Mouse (Mus musculus) midbrain, embryonic 14.5 days (tissue): ENCODE data around the gene Nck2. TPM values are rescaled to one million over a fixed set of nuclear protein-coding genes. Genes with fewer than 3 reads are reported as not detected.
"Not testable (repeated sequence)": the region's sequence is repeated elsewhere in the genome, so short reads cannot be mapped to it uniquely, and the experiment has no call there.

ENCODE experiments used
- ATAC-seq: fragments of 200-750 bp; cut with Nextera tagmentation; 2 replicates; pipeline ENCODE4 v1.8.0; 2017; ENCODE audit warnings: moderate number of reproducible peaks, moderate library complexity; ENCODE audit not compliant: low FRiP score, low TSS enrichment
- DNase-seq: peaks from one replicate; pipeline ENCODE4 v3.0.0-alpha.2; 2015
- H3K27ac ChIP-seq: fragments of 300-500 bp; sonication (generic); replicated peaks from 2 replicates; pipeline ENCODE4 v1.5.1; 2014; ENCODE audit warnings: mild to moderate bottlenecking, low read depth, low read length, moderate library complexity
- H3K27me3 ChIP-seq: fragments of 300-500 bp; sonication (generic); 2 replicates; pipeline ENCODE4 v1.6.1; 2014; ENCODE audit warnings: low read length, control low read depth, mixed read lengths; ENCODE audit not compliant: control insufficient read depth, insufficient read depth
- H3K36me3 ChIP-seq: fragments of 300-500 bp; sonication (generic); 2 replicates; pipeline ENCODE4 v1.6.1; 2014; ENCODE audit warnings: low read length, control low read depth; ENCODE audit not compliant: control insufficient read depth, insufficient read depth
- H3K4me1 ChIP-seq: fragments of 300-500 bp; sonication (generic); 2 replicates; pipeline ENCODE4 v1.6.1; 2014; ENCODE audit warnings: mild to moderate bottlenecking, antibody characterized with exemption, low read length, control low read depth; ENCODE audit not compliant: control insufficient read depth, insufficient read depth
- H3K4me2 ChIP-seq: fragments of 300-500 bp; sonication (generic); 2 replicates; pipeline ENCODE4 v1.6.1; 2014; ENCODE audit warnings: mild to moderate bottlenecking, low read length, moderate library complexity
- H3K4me3 ChIP-seq: fragments of 300-500 bp; sonication (generic); replicated peaks from 2 replicates; pipeline ENCODE4 v1.5.1; 2014; ENCODE audit warnings: low read depth, low read length
- H3K9ac ChIP-seq: fragments of 300-500 bp; sonication (generic); replicated peaks from 2 replicates; pipeline ENCODE4 v1.6.1; 2014; ENCODE audit warnings: mild to moderate bottlenecking, low read length, moderate library complexity
- H3K9me3 ChIP-seq: fragments of 300-500 bp; sonication (generic); 2 replicates; pipeline ENCODE4 v1.6.1; 2016; ENCODE audit warnings: low read length, control low read depth, mixed read lengths; ENCODE audit not compliant: control insufficient read depth
- WGBS: fragments of 180-500 bp; shearing (Covaris S2); extraction: QIAGEN DNeasy Blood & Tissue Kit; methylation state at CpG from one replicate; pipeline ENCODE4 v1.1.7; 2014; 5-methylcytosine and 5-hydroxymethylcytosine counted together
- polyA plus RNA-seq: library from polyadenylated mRNA; unstranded; fragments of >200 nt; fragmentation: Nextera tagmentation; extraction: Ambion mirVana; gene quantifications from 2 replicates; pipeline ENCODE4 v1.2.1, GENCODE M21; 2014

Gene Nck2
- polyA plus RNA-seq, 1 experiment from 2014 or later, result 38.8 TPM

- 94% methylated on average over 2 of the region's 2 CpGs for WGBS
- no peak overlapping the region for H3K9ac ChIP-seq
- no peaks in the 10 kb centered on the region for H3K9me3 ChIP-seq
- DNase-seq, result no peak
- H3K27me3 ChIP-seq, result no peaks in the 10 kb centered on the region
- H3K4me1 ChIP-seq, result no peaks in the 10 kb centered on the region
- no peak overlapping the region for H3K4me3 ChIP-seq
- no peak overlapping the region for H3K4me2 ChIP-seq
- no peak overlapping the region for H3K27ac ChIP-seq
- H3K36me3 ChIP-seq, result no peaks in the 10 kb centered on the region
- no peak for ATAC-seq
Observed at GRCm38 (mm10) chr1:43528275-43528674, 83.9 kb downstream of the Nck2 start.

- H3K27me3 ChIP-seq, result no peaks in the 10 kb centered on the region
- WGBS, result 98% methylated on average over 1 of the region's 1 CpGs
- H3K9me3 ChIP-seq, result no peaks in the 10 kb centered on the region
- H3K4me1 ChIP-seq, result no peaks in the 10 kb centered on the region
- H3K27ac ChIP-seq, result no peak overlapping the region
- ATAC-seq (no peak), DNase-seq (no peak)
- no peaks in the 10 kb centered on the region for H3K36me3 ChIP-seq
- H3K4me3 ChIP-seq, result no peak overlapping the region
- H3K9ac ChIP-seq, result no peak overlapping the region
- no peak overlapping the region for H3K4me2 ChIP-seq
Observed at GRCm38 (mm10) chr1:43529086-43529485, 84.7 kb downstream of the Nck2 start.

- peaks cover 4% of the 10 kb centered on the region; the same call in 1 of the 2 replicates for H3K4me1 ChIP-seq
- 82% methylated on average over 7 of the region's 7 CpGs for WGBS
- no peak overlapping the region for H3K27ac ChIP-seq
Observed at GRCm38 (mm10) chr1:43530295-43531020, 86.1 kb downstream of the Nck2 start.

GRCm38 (mm10) chr1:43531307-43531706 is 86.9 kb downstream of the Nck2 start:
- Histone ChIP-seq H3K4me1 (peaks cover 4% of the 10 kb centered on the region; the same call in 1 of the 2 replicates), H3K36me3 (no peaks in the 10 kb centered on the region), H3K9ac (no peak overlapping the region), H3K27ac (no peak overlapping the region), H3K9me3 (no peaks in the 10 kb centered on the region), H3K4me3 (no peak overlapping the region), H3K4me2 (no peak overlapping the region), H3K27me3 (no peaks in the 10 kb centered on the region)
- DNase-seq, result no peak
- whole genome bisulfite sequencing, result 83% methylated on average over 7 of the region's 7 CpGs
- ATAC-seq, result no peak

More at GRCm38 (mm10) chr1:43530295-43531020, 86.1 kb downstream of the Nck2 start:
- H3K4me2 ChIP-seq, result no peak overlapping the region
- H3K9me3 ChIP-seq, result no peaks in the 10 kb centered on the region
- H3K36me3 ChIP-seq, result no peaks in the 10 kb centered on the region
- DNase-seq (no peak), ATAC-seq (no peak)
- no peak overlapping the region for H3K4me3 ChIP-seq
- H3K27me3 ChIP-seq, result no peaks in the 10 kb centered on the region
- no peak overlapping the region for H3K9ac ChIP-seq

GRCm38 (mm10) chr1:43532279-43532678 is 87.9 kb downstream of the Nck2 start:
- H3K9ac ChIP-seq, result no peak overlapping the region
- H3K4me3 ChIP-seq, result no peak overlapping the region
- DNase-seq (no peak), ATAC-seq (no peak)
- 80% methylated on average over 4 of the region's 4 CpGs for WGBS
- H3K9me3 ChIP-seq, result no peaks in the 10 kb centered on the region
- no peak overlapping the region for H3K4me2 ChIP-seq
- no peaks in the 10 kb centered on the region for H3K27me3 ChIP-seq
- no peak overlapping the region for H3K27ac ChIP-seq
- peaks cover 4% of the 10 kb centered on the region; the same call in 1 of the 2 replicates for H3K4me1 ChIP-seq
- H3K36me3 ChIP-seq, result no peaks in the 10 kb centered on the region

GRCm38 (mm10) chr1:43533497-43533896 is 89.1 kb downstream of the Nck2 start:
- not testable (repeated sequence) for H3K27me3 ChIP-seq, DNase-seq, H3K4me1 ChIP-seq, H3K4me3 ChIP-seq, H3K4me2 ChIP-seq, H3K36me3 ChIP-seq, ATAC-seq, H3K9me3 ChIP-seq, H3K27ac ChIP-seq, H3K9ac ChIP-seq
- WGBS, result 90% methylated on average over 11 of the region's 11 CpGs

GRCm38 (mm10) chr1:43534060-43534760 is 89.8 kb downstream of the Nck2 start:
- no peak for DNase-seq

GRCm38 (mm10) chr1:43535519-43536000 is 91.2 kb downstream of the Nck2 start:
- no peaks in the 10 kb centered on the region for H3K27me3 ChIP-seq
- peaks cover 4% of the 10 kb centered on the region; the same call in 1 of the 2 replicates for H3K4me1 ChIP-seq
- DNase-seq, result peak; percentile 19
- no peak for ATAC-seq
- no peaks in the 10 kb centered on the region for H3K9me3 ChIP-seq
- H3K4me3 ChIP-seq, result no peak overlapping the region
- H3K27ac ChIP-seq, result 0 out of 2 replicates have a peak overlapping the region, but pooled peaks have one; percentile 26
- H3K4me2 ChIP-seq, result no peak overlapping the region
- H3K9ac ChIP-seq, result no peak overlapping the region
- WGBS, result 73% methylated on average over 6 of the region's 6 CpGs
- no peaks in the 10 kb centered on the region for H3K36me3 ChIP-seq

More at GRCm38 (mm10) chr1:43534060-43534760, 89.8 kb downstream of the Nck2 start:
- Histone ChIP-seq H3K27ac (no peak overlapping the region), H3K9ac (no peak overlapping the region), H3K4me2 (no peak overlapping the region), H3K4me3 (no peak overlapping the region), H3K27me3 (no peaks in the 10 kb centered on the region), H3K9me3 (no peaks in the 10 kb centered on the region), H3K36me3 (no peaks in the 10 kb centered on the region), H3K4me1 (peaks cover 4% of the 10 kb centered on the region; the same call in 1 of the 2 replicates)
- ATAC-seq, result no peak
- 82% methylated on average over 5 of the region's 5 CpGs for WGBS
